Mouse (Mus musculus) embryonic facial prominence, embryonic 11.5 days (tissue): ENCODE measurements at regions not wholly inside any gene's neighbourhood (a gene's known extent, or its start where the extent isn't known, plus 50 kb on each side); places are given as distances from the start of the nearest gene placed in this dataset.
A peak's percentile ranks its signal among the peaks of the same experiment; 100 is the strongest.

Experiments
- ATAC-seq: fragments of 200-750 bp; cut with Nextera tagmentation; replicated peaks from 2 replicates; pipeline ENCODE4 v1.8.0; 2017; ENCODE audit warnings: low read depth; ENCODE audit not compliant: insufficient number of reproducible peaks, low FRiP score, low TSS enrichment
- DNase-seq: peaks from one replicate; pipeline ENCODE4 v3.0.0-alpha.2; 2015; ENCODE audit warnings: low spot score
- H3K27ac ChIP-seq: fragments of 300-500 bp; sonication (generic); replicated peaks from 2 replicates; pipeline ENCODE4 v1.5.1; 2014; ENCODE audit warnings: mild to moderate bottlenecking, low read depth, low read length, control low read depth
- H3K27me3 ChIP-seq: fragments of 300-500 bp; sonication (generic); 2 replicates; pipeline ENCODE4 v1.6.1; 2014; ENCODE audit warnings: mild to moderate bottlenecking, low read length, moderate library complexity, mixed read lengths; ENCODE audit not compliant: control insufficient read depth, insufficient read depth
- H3K36me3 ChIP-seq: fragments of 300-500 bp; sonication (generic); replicated peaks from 2 replicates; pipeline ENCODE4 v1.6.1; 2014; ENCODE audit warnings: low read depth, mild to moderate bottlenecking, low read length, moderate library complexity, mixed read lengths; ENCODE audit not compliant: control insufficient read depth, insufficient read depth
- H3K4me1 ChIP-seq: fragments of 300-500 bp; sonication (generic); 2 replicates; pipeline ENCODE4 v1.6.1; 2014; ENCODE audit warnings: low read length, mixed read lengths; ENCODE audit not compliant: control insufficient read depth, insufficient read depth
- H3K4me2 ChIP-seq: fragments of 300-500 bp; sonication (generic); 2 replicates; pipeline ENCODE4 v1.6.1; 2014; ENCODE audit warnings: low read depth, mild to moderate bottlenecking, control low read depth, low read length, moderate library complexity
- H3K4me3 ChIP-seq: fragments of 300-500 bp; sonication (generic); 2 replicates; pipeline ENCODE4 v1.5.1; 2014; ENCODE audit warnings: low read depth, low read length, control low read depth
- H3K9ac ChIP-seq: fragments of 300-500 bp; sonication (generic); replicated peaks from 2 replicates; pipeline ENCODE4 v1.6.1; 2014; ENCODE audit warnings: mild to moderate bottlenecking, control low read depth, low read length
- H3K9me3 ChIP-seq: fragments of 300-500 bp; sonication (generic); replicated peaks from 2 replicates; pipeline ENCODE4 v1.6.1; 2016; ENCODE audit warnings: mild to moderate bottlenecking, low read length, inconsistent platforms, mixed read lengths; ENCODE audit not compliant: control insufficient read depth
- WGBS: fragments of 180-500 bp; shearing (Covaris S2); extraction: QIAGEN DNeasy Blood & Tissue Kit; methylation state at CpG from one replicate; pipeline ENCODE4 v1.1.7; 2014; 5-methylcytosine and 5-hydroxymethylcytosine counted together

- 38% methylated on average over 24 of the region's 24 CpGs for WGBS
- Histone ChIP-seq H3K27me3 (no peaks in the 10 kb centered on the region), H3K27ac (0 out of 2 replicates have a peak overlapping the region, but pooled peaks have one; percentile 77), H3K4me3 (no peak overlapping the region), H3K4me2 (no peak overlapping the region), H3K9me3 (no peaks in the 10 kb centered on the region), H3K4me1 (peaks cover 14% of the 10 kb centered on the region), H3K9ac (no peak overlapping the region), H3K36me3 (no peaks in the 10 kb centered on the region)
- DNase-seq (no peak), ATAC-seq (0 out of 2 replicates have a peak, but pooled peaks have one; percentile 24)
Measured at GRCm38 (mm10) chr17:45885461-45886336, 146.5 kb downstream of the Vegfa start.

DNA sequence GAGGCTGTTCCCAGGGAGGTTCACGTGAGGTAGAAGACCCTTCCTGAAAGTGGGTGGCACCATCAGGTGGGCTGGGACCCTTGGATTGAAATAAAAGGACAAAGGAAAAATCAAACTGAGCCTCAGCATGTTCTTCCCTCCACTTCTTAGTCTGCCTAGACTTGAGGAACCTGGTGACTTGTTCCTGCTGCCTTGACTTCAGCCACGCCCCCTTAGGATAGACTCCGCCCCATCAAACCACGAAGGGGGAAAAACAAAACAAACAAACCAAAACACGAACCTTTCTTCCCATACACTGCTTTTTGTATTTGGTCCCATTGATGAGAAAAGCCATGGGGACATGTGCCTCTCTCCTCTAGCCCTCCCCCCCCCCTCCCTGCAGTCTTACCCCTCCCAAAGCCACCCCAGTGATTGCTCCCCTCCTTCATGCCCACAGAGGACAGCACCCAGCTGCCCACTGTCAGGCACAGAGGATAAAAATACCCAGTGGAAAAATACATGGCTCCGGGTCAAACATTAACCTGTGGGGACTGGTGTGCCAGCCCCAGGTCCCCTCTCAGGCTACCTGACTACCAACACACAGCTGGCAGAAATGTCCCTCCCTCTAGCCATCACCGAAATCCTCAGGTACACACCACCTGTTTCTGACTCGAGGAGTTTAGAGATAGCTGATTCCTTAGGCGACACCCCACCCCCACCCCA, 148.0 kb downstream of the Vegfa start:
- no peaks in the 10 kb centered on the region for H3K36me3 ChIP-seq
- peaks cover 14% of the 10 kb centered on the region for H3K4me1 ChIP-seq
- 65% methylated on average over 9 of the region's 9 CpGs for WGBS
- H3K27ac ChIP-seq, result no peak overlapping the region
- H3K9me3 ChIP-seq, result no peaks in the 10 kb centered on the region
- DNase-seq, result no peak
- H3K27me3 ChIP-seq, result no peaks in the 10 kb centered on the region
- H3K4me3 ChIP-seq, result no peak overlapping the region
- H3K9ac ChIP-seq, result no peak overlapping the region
- H3K4me2 ChIP-seq, result no peak overlapping the region
- ATAC-seq, result no peak

- Histone ChIP-seq H3K4me3 (no peak overlapping the region), H3K4me2 (no peak overlapping the region), H3K36me3 (no peaks in the 10 kb centered on the region), H3K27ac (no peak overlapping the region), H3K9me3 (no peaks in the 10 kb centered on the region), H3K27me3 (no peaks in the 10 kb centered on the region), H3K4me1 (peaks cover 9% of the 10 kb centered on the region), H3K9ac (no peak overlapping the region)
- 71% methylated on average over 3 of the region's 3 CpGs for WGBS
- DNase-seq (no peak), ATAC-seq (no peak)
Measured at GRCm38 (mm10) chr17:45882682-45883081, 149.0 kb upstream of the 1600014C23Rik start.

- WGBS, result 92% methylated on average over 9 of the region's 9 CpGs
Measured at GRCm38 (mm10) chr17:45881284-45881683, 147.6 kb upstream of the 1600014C23Rik start.

DNA sequence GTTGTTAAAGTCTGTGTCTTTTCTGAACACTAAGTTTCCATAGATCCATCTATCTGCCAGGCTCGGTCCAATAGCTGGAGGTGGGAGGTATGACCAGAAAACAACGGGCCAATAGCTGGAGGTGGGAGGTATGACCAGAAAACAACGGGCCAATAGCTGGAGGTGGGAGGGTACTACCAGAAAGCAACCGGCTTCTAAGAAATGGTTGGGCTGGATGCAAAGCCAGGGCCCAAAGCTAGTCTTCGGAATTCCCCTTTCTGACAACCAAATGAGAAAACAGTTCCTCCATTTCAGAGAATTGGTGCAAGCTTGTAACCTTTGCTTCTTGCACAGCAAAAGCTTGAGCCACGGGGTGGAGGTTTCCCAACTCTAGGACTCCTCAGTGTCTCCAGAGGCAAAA, 147.1 kb upstream of the 1600014C23Rik start:
- WGBS, result 80% methylated on average over 6 of the region's 6 CpGs

More at GRCm38 (mm10) chr17:45881284-45881683, 147.6 kb upstream of the 1600014C23Rik start:
- no peak overlapping the region for H3K9ac ChIP-seq
- no peaks in the 10 kb centered on the region for H3K36me3 ChIP-seq
- DNase-seq (no peak), ATAC-seq (no peak)
- no peak overlapping the region for H3K4me2 ChIP-seq
- no peaks in the 10 kb centered on the region for H3K9me3 ChIP-seq
- no peak overlapping the region for H3K4me3 ChIP-seq
- no peak overlapping the region for H3K27ac ChIP-seq
- peaks cover under 1% of the 10 kb centered on the region for H3K4me1 ChIP-seq
- no peaks in the 10 kb centered on the region for H3K27me3 ChIP-seq

GRCm38 (mm10) chr17:45879478-45880250, 146.0 kb upstream of the 1600014C23Rik start:
- Histone ChIP-seq H3K27ac (no peak overlapping the region), H3K4me3 (no peak overlapping the region), H3K4me2 (no peak overlapping the region), H3K36me3 (no peaks in the 10 kb centered on the region), H3K9me3 (no peaks in the 10 kb centered on the region), H3K9ac (no peak overlapping the region), H3K4me1 (no peaks in the 10 kb centered on the region), H3K27me3 (no peaks in the 10 kb centered on the region)
- 43% methylated on average over 6 of the region's 6 CpGs for WGBS
- ATAC-seq (no peak), DNase-seq (no peak)

More for the DNA sequence above, 147.1 kb upstream of the 1600014C23Rik start:
- H3K4me3 ChIP-seq, result no peak overlapping the region
- no peaks in the 10 kb centered on the region for H3K27me3 ChIP-seq
- H3K27ac ChIP-seq, result no peak overlapping the region
- no peaks in the 10 kb centered on the region; the same call in 1 of the 2 replicates for H3K4me1 ChIP-seq
- no peaks in the 10 kb centered on the region for H3K36me3 ChIP-seq
- no peak overlapping the region for H3K4me2 ChIP-seq
- ATAC-seq, result no peak
- no peak for DNase-seq
- H3K9ac ChIP-seq, result no peak overlapping the region
- H3K9me3 ChIP-seq, result no peaks in the 10 kb centered on the region

GRCm38 (mm10) chr17:45878394-45878793, 144.8 kb upstream of the 1600014C23Rik start:
- WGBS, result 86% methylated on average over 6 of the region's 6 CpGs
- no peak overlapping the region for H3K4me3 ChIP-seq
- no peak for ATAC-seq
- no peaks in the 10 kb centered on the region for H3K4me1 ChIP-seq
- H3K9ac ChIP-seq, result no peak overlapping the region
- no peaks in the 10 kb centered on the region for H3K9me3 ChIP-seq
- no peak for DNase-seq
- 0 out of 2 replicates have a peak, but pooled peaks cover 2% of the 10 kb centered on the region for H3K27me3 ChIP-seq
- H3K4me2 ChIP-seq, result no peak overlapping the region
- no peaks in the 10 kb centered on the region for H3K36me3 ChIP-seq
- H3K27ac ChIP-seq, result no peak overlapping the region
